Mouse (Mus musculus): ENCODE data around the gene Mllt11. TPM values are rescaled to one million over a fixed set of nuclear protein-coding genes. Genes with fewer than 3 reads are reported as not detected.

Gene Mllt11
- total RNA-seq, 2 experiments from 2014 or later = 6.1 to 7.3 TPM

- 0 out of 2 replicates have a peak, but pooled peaks have one; percentile 24 for ATAC-seq (ENCODE audit: poor library complexity, severe bottlenecking)
These were observed 14.7 kb upstream of the Mllt11 start for GRCm38 (mm10) chr3:95246465-95247231.

DNA sequence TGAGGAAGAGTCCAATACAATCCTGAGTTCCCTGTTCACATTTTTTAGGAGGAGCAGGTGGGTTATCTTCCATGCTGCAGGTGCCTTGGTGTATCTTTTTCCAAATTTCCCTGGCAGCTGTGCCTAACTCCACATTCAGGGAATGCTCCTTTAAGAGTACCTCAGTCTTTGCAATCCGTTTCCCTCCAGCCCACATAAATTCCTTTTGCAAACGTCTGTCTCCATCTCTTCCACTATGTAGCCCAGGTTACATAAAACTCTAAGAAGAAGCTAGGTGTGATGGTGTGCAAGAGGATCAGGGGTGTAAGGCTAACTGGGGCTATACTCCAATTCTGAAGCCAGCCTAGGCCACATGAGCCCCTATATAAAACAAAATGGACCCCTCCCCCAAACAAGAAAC lies 11.1 kb upstream of the Mllt11 start:
- ATAC-seq (ENCODE audit: poor library complexity, severe bottlenecking) = no peak

DNA sequence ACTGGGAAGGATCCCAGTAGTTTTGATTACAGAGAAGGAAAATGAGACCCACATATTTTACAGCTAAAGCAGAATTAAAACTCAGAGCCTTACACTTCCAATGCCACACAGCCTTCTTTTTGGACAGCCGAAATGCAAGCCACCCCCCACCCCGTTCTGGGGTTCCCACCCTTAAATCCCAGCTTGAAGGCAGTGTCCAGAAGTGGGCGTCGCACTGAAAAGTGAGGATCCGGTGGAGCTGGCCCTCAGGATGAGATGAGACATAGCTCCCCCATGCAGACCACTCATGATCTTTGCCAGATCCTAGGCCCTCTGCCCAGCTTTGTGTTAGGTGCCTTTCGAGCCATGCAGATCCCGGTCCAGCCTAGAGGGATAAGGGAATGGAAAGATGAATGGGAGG lies 9.5 kb upstream of the Mllt11 start, which contains the start of gene Gm128:
Gene Gm128, minus strand, starts transcription at position 101 of the 400 bp plus-strand sequence.
- no peak for ATAC-seq (ENCODE audit: poor library complexity, severe bottlenecking)

DNA sequence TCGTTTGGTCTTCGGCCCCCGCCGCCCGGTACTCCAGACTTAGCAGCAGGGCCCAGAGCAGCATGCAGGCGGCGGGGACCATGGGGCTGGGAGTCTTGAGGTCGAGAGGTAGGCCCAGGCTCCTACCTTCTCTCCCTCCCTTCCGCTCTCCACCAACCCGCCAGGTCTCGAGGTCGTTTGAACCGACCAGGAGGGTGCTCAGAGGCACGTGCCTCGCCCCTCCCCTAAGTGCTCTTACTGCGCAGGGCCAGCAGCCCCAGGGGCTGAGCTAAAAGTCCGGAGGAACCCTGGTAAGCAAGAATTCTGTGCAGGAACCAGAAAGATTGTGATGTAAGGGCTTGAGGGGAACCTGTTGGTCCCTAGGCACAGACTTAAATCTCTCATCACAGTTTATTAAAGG lies 8.9 kb upstream of the Mllt11 start:
- peak; percentile 24; the same call in 1 of the 2 replicates for ATAC-seq (ENCODE audit: poor library complexity, severe bottlenecking)

DNA sequence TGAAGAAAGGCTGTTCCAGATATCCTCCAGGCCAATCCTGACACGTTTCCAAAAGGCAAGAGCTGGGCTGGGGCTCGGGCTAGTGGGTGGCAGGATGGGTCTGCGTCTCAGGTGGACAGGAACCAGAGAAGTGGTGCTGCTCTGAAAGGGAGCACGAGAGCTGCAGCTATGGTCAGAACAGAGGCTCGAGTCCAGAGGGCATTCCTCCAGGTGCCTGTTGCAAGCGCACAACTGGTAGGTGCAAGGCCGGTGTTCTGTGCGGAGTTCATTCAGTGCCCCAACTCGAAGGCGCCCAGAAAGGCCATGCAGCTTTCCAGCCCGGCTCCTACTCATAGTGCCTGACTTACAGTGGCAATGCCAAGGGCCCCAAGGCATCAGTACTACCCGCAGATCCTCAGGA lies 8.0 kb upstream of the Mllt11 start:
- no peak for ATAC-seq (ENCODE audit: poor library complexity, severe bottlenecking)

- ATAC-seq (ENCODE audit: poor library complexity, severe bottlenecking) = no peak
These were observed 7.1 kb upstream of the Mllt11 start for GRCm38 (mm10) chr3:95239022-95239421.

GRCm38 (mm10) chr3:95237541-95238099 lies 5.6 kb upstream of the Mllt11 start:
- no peak for ATAC-seq (ENCODE audit: poor library complexity, severe bottlenecking)

- ATAC-seq (ENCODE audit: poor library complexity, severe bottlenecking) = no peak
These were observed 3.7 kb upstream of the Mllt11 start for GRCm38 (mm10) chr3:95235386-95236301.

DNA sequence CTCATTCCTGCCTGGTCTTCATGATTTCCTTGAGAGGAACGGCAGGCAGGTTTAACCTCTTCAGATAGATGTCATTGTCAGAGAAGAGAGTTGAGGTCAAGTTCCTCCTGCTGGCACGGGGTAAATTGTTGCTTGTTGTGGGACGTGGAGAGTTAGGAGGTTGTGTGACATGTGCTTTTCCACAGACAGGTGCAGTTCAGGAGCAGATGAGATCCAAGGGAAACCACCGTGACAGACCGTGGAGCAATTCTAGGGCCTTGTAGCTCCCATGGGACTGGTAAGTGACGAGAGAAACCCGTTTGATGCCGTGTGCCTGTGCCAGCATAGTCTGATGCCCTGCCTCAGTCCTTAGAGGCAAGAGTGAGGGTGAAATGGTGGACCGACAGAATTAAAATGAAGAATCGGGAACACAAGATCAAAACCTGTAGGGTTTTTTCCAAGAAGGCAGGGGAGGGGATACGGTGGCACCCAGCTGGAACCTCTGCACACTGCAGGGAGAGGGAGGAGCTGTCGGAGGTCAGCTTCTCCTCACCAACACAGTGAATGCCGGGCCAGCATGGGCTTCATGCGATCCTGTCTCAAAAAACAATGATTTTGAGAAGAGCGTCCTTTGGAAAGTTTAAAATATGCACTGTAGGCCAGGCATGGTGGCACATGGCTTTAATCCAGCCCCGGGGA lies 1.5 kb upstream of the Mllt11 start:
- ATAC-seq (ENCODE audit: poor library complexity, severe bottlenecking) = no peak

DNA sequence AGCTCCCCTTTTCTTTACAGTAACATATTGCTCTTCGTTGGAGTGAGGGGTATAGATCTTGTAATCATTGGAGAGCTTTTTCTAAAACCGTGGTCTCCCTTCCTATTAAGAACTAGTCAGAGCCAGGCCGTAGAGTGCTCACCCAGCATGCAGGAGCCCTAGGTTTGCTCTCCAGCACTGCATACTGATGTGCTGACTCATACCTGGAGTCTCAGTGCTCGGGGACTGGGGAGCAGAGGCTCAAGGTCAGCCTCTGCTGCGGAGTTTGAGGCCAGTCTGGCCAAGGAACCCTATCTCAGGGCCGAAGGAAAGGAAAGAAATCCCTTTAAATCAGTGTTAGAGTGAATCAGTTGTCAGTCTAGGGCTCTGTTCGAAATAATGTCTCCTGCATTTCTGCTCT lies 800 bp upstream of the Mllt11 start:
- no peak for ATAC-seq (ENCODE audit: poor library complexity, severe bottlenecking)

DNA sequence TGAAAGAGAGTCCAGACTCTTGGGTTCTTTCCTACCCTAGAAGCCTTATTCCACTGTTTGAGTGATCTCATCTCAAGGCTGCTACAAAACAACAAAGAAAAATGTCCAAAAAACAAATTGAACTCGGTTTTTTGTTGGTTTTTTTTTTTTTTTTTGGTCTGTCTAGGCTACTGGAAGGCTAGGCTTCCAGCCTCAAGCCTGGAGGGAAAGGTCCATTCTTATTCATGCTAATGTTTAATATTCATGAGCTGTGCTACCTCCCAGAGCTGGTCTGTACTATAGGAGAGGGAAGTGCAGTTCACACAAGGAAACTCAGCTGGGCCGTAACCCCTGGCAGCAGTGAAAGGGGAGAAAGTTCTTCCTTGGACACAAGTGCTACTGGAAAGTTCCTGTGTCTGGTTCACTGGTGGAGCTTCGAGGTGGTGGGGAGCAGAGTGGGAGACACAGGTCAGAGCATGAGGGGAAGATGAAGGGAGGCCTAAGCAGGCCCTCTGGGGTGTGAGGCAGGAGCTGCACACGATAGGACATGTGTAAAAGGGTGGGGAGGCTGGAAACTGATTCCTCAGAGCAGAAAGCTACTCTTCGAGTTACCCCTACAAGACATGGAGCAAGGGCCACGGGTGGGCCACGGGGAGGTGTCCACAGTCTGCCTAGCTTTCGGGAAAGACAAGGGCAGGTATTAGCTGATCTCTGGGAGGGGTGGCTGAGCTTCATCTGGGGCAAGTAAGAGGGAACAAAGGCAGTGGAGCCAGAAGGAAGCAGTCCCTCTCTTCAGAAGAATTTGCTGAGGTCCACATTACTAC lies 1.3 kb downstream of the Mllt11 start:
- ATAC-seq (ENCODE audit: poor library complexity, severe bottlenecking) = no peak

GRCm38 (mm10) chr3:95229781-95230494 lies 2.0 kb downstream of the Mllt11 start:
- peak; percentile 45 for ATAC-seq (ENCODE audit: poor library complexity, severe bottlenecking)

GRCm38 (mm10) chr3:95228894-95229780 lies 2.8 kb downstream of the Mllt11 start:
- no peak; the same call in 1 of the 2 replicates for ATAC-seq (ENCODE audit: poor library complexity, severe bottlenecking)

- ATAC-seq (ENCODE audit: poor library complexity, severe bottlenecking) = peak; percentile 81
These were observed 3.6 kb downstream of the Mllt11 start, which contains the start of gene Cdc42se1 for GRCm38 (mm10) chr3:95228148-95228893. TSS of gene Cdc42se1 (plus strand) at chr3:95228732.

GRCm38 (mm10) chr3:95227214-95227613 lies 4.8 kb downstream of the Mllt11 start:
- no peak for ATAC-seq (ENCODE audit: poor library complexity, severe bottlenecking)

- ATAC-seq (ENCODE audit: poor library complexity, severe bottlenecking) = no peak
These were observed 7.7 kb downstream of the Mllt11 start for GRCm38 (mm10) chr3:95224295-95224694.

- ATAC-seq (ENCODE audit: poor library complexity, severe bottlenecking) = no peak
These were observed 8.9 kb downstream of the Mllt11 start for GRCm38 (mm10) chr3:95223041-95223440.

All from megakaryocyte, adult 5-6 weeks (primary cell).